Mouse (Mus musculus) myocyte (in vitro differentiated cells): ENCODE data around the gene Ube2z. TPM values are rescaled to one million over a fixed set of nuclear protein-coding genes. Genes with fewer than 3 reads are reported as not detected.

Experiments
- polyA plus RNA-seq: library from polyadenylated mRNA; unstranded; fragments of >200 nt; fragmentation: generic; extraction: Trizol; gene quantifications from one replicate; pipeline ENCODE4 v1.2.1, GENCODE M21; 2012; ENCODE audit warnings: missing spikeins

Ube2z gene
- polyA plus RNA-seq, 1 experiment, result 53.6 TPM

Other genes with a start within 250 kb of the Ube2z start
- 165 TPM for gene Phospho1, start 240.9 kb downstream of the Ube2z start, polyA plus RNA-seq
- gene Gngt2, start 228.2 kb downstream of the Ube2z start, polyA plus RNA-seq, result 1.1 TPM
- 1.5 TPM for gene Abi3, start 222.9 kb downstream of the Ube2z start, polyA plus RNA-seq
- gene B4galnt2, start 150.5 kb downstream of the Ube2z start, polyA plus RNA-seq, result 0.14 TPM
- gene Igf2bp1, start 59.4 kb downstream of the Ube2z start, polyA plus RNA-seq, result 0.30 TPM
- not detected for gene Gip, start 40.8 kb downstream of the Ube2z start, polyA plus RNA-seq
- gene Snf8, start 30.5 kb downstream of the Ube2z start, polyA plus RNA-seq, result 112 TPM
- 1,235 TPM for gene Atp5g1, start 10.3 kb upstream of the Ube2z start, polyA plus RNA-seq
- gene Calcoco2, start 46.6 kb upstream of the Ube2z start, polyA plus RNA-seq, result not detected
- gene Ttll6, start 68.4 kb upstream of the Ube2z start, polyA plus RNA-seq, result not detected
- gene Hoxb13, start 128.9 kb upstream of the Ube2z start, polyA plus RNA-seq, result 0.10 TPM
- 0.24 TPM for gene Hoxb9, start 206.1 kb upstream of the Ube2z start, polyA plus RNA-seq
- 0.05 TPM for gene Hoxb8, start 216.5 kb upstream of the Ube2z start, polyA plus RNA-seq
- 0.06 TPM for gene Hoxb7, start 221.2 kb upstream of the Ube2z start, polyA plus RNA-seq
- gene Hoxb6, start 227.1 kb upstream of the Ube2z start, polyA plus RNA-seq, result not detected
- not detected for gene Hoxb5, start 237.9 kb upstream of the Ube2z start, polyA plus RNA-seq